Mouse (Mus musculus) G1E (cell line): ENCODE results near the gene Fsd1l. TPM values are rescaled to one million over a fixed set of nuclear protein-coding genes. Genes with fewer than 3 reads are reported as not detected.
"Not testable (repeated sequence)": the region's sequence is repeated elsewhere in the genome, so short reads cannot be mapped to it uniquely, and the experiment has no call there.

Source experiments
- ATAC-seq: 2 replicates; pipeline ENCODE4 v1.8.0; 2016; ENCODE audit warnings: mild to moderate bottlenecking; ENCODE audit not compliant: insufficient number of reproducible peaks, poor library complexity, low FRiP score, severe bottlenecking; ENCODE audit errors: extremely low read depth
- DNase-seq: peaks from one replicate; pipeline ENCODE4 v3.0.0; 2012; ENCODE audit warnings: low spot score
- H3K27me3 ChIP-seq: 2 replicates; pipeline ENCODE4 v1.6.1; 2012; ENCODE audit warnings: mild to moderate bottlenecking, low read length, inconsistent platforms; ENCODE audit not compliant: insufficient read depth
- H3K36me3 ChIP-seq: replicated peaks from 2 replicates; pipeline ENCODE3; 2012; ENCODE audit warnings: mild to moderate bottlenecking, inconsistent platforms
- H3K4me1 ChIP-seq: 2 replicates; pipeline ENCODE4 v1.6.1; 2012; ENCODE audit warnings: low read depth, low read length, inconsistent platforms, mixed read lengths; ENCODE audit not compliant: insufficient read depth
- H3K4me3 ChIP-seq: 2 replicates; pipeline ENCODE4 v1.5.1; 2012; ENCODE audit warnings: low read depth, mild to moderate bottlenecking, inconsistent platforms, low read length, moderate library complexity, mixed read lengths
- H3K9me3 ChIP-seq: replicated peaks from 2 replicates; pipeline ENCODE4 v1.6.1; 2012; ENCODE audit warnings: inconsistent platforms
- CTCF ChIP-seq: IDR thresholded peaks from 2 replicates; pipeline ENCODE4 v1.5.1; 2012; ENCODE audit warnings: low read depth, low read length, inconsistent platforms, mixed read lengths
- GATA1 ChIP-seq: IDR thresholded peaks from 2 replicates; pipeline ENCODE4 v1.6.1; 2012; ENCODE audit warnings: borderline replicate concordance, low read length, inconsistent platforms, mixed read lengths
- GATA2 ChIP-seq: IDR thresholded peaks from 2 replicates; pipeline ENCODE4 v1.6.1; 2012; ENCODE audit warnings: low read depth, low read length, inconsistent platforms, borderline replicate concordance
- POLR2AphosphoS5 ChIP-seq: IDR thresholded peaks from 2 replicates; pipeline ENCODE4 v1.6.1; 2012; ENCODE audit warnings: low read depth, low read length, inconsistent platforms; ENCODE audit not compliant: insufficient replicate concordance
- TAL1 ChIP-seq: conservative IDR thresholded peaks from 2 replicates; pipeline ENCODE4 v1.6.1; 2012; ENCODE audit warnings: low read depth, low read length, inconsistent platforms, mixed read lengths
- polyA plus RNA-seq: library from polyadenylated mRNA; stranded (reverse); fragments of >175 nt; gene quantifications from 2 replicates; pipeline ENCODE4 v1.2.3, GENCODE M21; 2012
- total RNA-seq, 2 experiments: library from RNA; stranded (forward) in 1 of 2; stranded (reverse) in 1 of 2; fragments of 200-1000 nt in 1 of 2; fragments of >200 nt in 1 of 2; fragmentation: Nextera tagmentation in 1 of 2; gene quantifications; 2 replicates each; pipeline ENCODE4 v1.2.3; 2014 to 2017

Fsd1l gene
- total and polyA plus RNA-seq, 3 experiments = 0.11 to 1.7 TPM; not detected in 1

- Histone ChIP-seq H3K4me1 (peaks cover 24% of the 10 kb centered on the region), H3K36me3 (peaks cover 42% of the 10 kb centered on the region), H3K9me3 (no peaks in the 10 kb centered on the region), H3K27me3 (no peaks in the 10 kb centered on the region), H3K4me3 (no peak overlapping the region)
- ATAC-seq (no peak), DNase-seq (no peak)
- TF ChIP-seq TAL1 = no peak
- TF ChIP-seq POLR2AphosphoS5 = no peak
- no peak for TF ChIP-seq GATA2
- no peak for TF ChIP-seq GATA1
- no peak for TF ChIP-seq CTCF
Observed at GRCm38 (mm10) chr4:53718261-53718660, 87.0 kb downstream of the Fsd1l start.

- no peak for ATAC-seq
- Histone ChIP-seq H3K4me3 (no peak overlapping the region), H3K9me3 (no peaks in the 10 kb centered on the region), H3K4me1 (peaks cover 3% of the 10 kb centered on the region; the same call in 1 of the 2 replicates), H3K36me3 (peaks cover 49% of the 10 kb centered on the region), H3K27me3 (no peaks in the 10 kb centered on the region)
- DNase-seq = no peak
- TF ChIP-seq CTCF (no peak), POLR2AphosphoS5 (no peak), GATA1 (no peak)
Observed at GRCm38 (mm10) chr4:53722506-53722905, 91.2 kb downstream of the Fsd1l start.

- not testable (repeated sequence) for H3K4me3 ChIP-seq, ATAC-seq, H3K9me3 ChIP-seq, DNase-seq, H3K27me3 ChIP-seq, H3K4me1 ChIP-seq
- peaks cover 51% of the 10 kb centered on the region for H3K36me3 ChIP-seq
Observed at GRCm38 (mm10) chr4:53726100-53726499, 94.8 kb downstream of the Fsd1l start.

- no peak for TF ChIP-seq GATA1
- ATAC-seq (no peak), DNase-seq (no peak)
- H3K9me3 ChIP-seq = no peaks in the 10 kb centered on the region
- H3K4me3 ChIP-seq = no peak overlapping the region
- H3K36me3 ChIP-seq = peaks cover 56% of the 10 kb centered on the region
- no peaks in the 10 kb centered on the region for H3K4me1 ChIP-seq
- H3K27me3 ChIP-seq = no peaks in the 10 kb centered on the region
Observed at GRCm38 (mm10) chr4:53728121-53728520, 96.8 kb downstream of the Fsd1l start.

- Histone ChIP-seq H3K27me3 (no peaks in the 10 kb centered on the region), H3K4me1 (no peaks in the 10 kb centered on the region), H3K9me3 (no peaks in the 10 kb centered on the region), H3K4me3 (no peak overlapping the region), H3K36me3 (peaks cover 70% of the 10 kb centered on the region)
- DNase-seq (no peak), ATAC-seq (peak; percentile 49; the same call in 1 of the 2 replicates)
- TF ChIP-seq TAL1 = no peak
- no peak for TF ChIP-seq GATA1
- no peak for TF ChIP-seq GATA2
- TF ChIP-seq CTCF = no peak
- TF ChIP-seq POLR2AphosphoS5 = no peak
Observed at GRCm38 (mm10) chr4:53738956-53739616, 107.8 kb downstream of the Fsd1l start.

- peaks cover 43% of the 10 kb centered on the region for H3K36me3 ChIP-seq
- no peaks in the 10 kb centered on the region for H3K4me1 ChIP-seq
- H3K27me3 ChIP-seq = no peaks in the 10 kb centered on the region
- TF ChIP-seq GATA2 (no peak), TAL1 (no peak), CTCF (no peak), POLR2AphosphoS5 (no peak), GATA1 (no peak)
- no peak for ATAC-seq
- no peaks in the 10 kb centered on the region for H3K9me3 ChIP-seq
- DNase-seq = no peak
- H3K4me3 ChIP-seq = no peak overlapping the region
Observed at GRCm38 (mm10) chr4:53749831-53750230, 118.6 kb downstream of the Fsd1l start.
